Mouse (Mus musculus) ovary, postnatal 10 days (tissue): ENCODE measurements around the gene Sec14l1.
A peak's percentile ranks its signal among the peaks of the same experiment; 100 is the strongest.
"Not testable (repeated sequence)": the region's sequence is repeated elsewhere in the genome, so short reads cannot be mapped to it uniquely, and the experiment has no call there.

ENCODE experiments used
- DNase-seq: peaks from one replicate; pipeline ENCODE4 v3.0.0; 2022; ENCODE audit warnings: low spot score

Sec14l1 gene

DNA sequence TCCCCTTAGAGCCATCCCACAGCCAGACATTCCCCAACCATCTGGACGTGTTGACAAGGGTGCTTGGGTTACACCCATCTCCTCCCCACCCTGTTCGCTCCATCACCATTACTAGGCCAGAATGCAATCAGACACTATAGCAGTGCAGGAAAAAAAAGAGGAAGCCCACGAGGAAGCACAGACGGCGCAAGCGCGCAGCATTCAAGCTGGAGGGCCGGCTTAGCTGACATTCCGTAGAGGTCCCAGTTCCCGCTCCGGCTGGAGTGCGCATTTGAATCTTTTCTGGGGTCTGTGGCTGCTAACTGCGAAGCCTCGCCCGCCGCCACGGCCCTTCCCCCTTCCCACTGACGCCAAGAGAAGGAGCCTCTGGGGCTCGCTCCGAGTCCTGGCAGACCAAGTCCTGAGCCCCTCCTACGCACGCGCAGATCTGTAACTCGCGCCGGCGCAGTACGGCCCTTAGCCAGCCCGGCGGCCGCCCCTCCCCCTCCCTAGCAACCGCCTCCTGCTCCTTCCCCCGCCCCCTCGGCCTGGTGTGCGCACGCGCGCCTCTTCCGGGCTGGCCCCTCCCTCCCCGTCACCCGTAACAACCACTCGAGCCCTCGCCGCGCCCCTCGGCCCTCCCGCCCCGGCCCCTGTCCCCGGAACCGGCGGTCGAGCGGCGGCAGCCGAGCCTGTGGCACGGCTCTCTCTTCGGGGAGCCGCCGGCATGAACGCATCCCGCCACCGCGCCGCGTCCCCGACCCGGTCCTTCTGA, at the start of gene Sec14l1:
Gene Sec14l1 (plus strand): TSS at position 577 of the 754 bp plus-strand sequence.
- peak; percentile 99 for DNase-seq

DNA sequence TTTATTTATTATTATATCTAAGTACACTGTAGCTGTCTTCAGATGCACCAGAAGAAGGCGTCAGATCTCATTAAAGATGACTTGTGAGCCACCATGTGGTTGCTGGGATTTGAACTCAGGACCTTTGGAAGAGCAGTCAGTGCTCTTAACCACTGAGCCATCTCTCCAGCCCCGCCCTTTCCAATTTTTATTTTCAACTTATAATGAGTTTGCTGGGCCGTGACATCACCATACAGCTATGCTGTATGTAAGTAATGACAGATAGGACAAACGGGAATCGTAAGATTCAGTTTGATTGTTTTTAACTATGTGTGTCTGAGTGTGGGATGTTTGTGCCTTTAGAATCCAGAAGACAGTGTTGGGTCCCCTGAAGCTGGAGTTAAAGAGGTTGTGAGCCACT, 49.4 kb upstream of the Sec14l1 start:
- DNase-seq = not testable (repeated sequence)

DNA sequence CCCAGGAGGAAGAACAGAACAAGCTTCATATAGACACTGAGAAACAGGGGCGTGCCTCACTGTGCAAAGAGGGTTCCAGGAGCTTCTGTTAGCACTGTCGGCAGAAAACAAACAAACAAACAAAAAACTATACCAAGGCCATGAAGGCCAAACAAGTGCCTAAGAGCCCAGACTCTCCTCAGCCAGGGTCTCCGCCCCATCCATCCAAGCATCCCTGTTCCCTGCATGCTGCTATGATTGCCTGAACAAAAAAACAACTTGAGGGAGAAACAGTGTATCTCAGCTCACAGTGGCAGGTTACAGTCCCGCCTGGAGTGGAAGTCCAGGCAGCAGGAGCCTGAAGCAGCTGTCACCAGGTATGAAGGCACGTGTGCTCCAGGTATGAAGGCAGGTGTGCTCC, 48.2 kb upstream of the Sec14l1 start:
- DNase-seq = no peak

DNA sequence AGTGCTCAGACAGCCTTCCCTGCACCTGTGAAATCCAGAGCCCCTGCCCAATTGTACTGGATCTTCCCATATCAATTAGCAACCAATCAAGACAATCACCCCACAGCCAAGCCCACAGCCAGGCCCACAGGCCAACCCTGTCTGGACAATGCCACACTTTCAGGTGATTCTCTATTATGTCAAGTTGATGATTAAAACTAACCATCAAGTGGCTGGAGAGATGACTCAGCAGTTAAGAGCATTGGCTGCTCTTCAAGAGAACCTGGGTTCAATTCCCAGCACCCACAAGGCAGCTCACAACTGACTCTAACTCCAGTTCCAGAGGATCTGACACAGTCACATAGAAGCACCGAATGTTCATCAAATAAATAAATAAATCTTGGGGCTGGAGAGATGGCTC, 46.6 kb upstream of the Sec14l1 start:
- DNase-seq = no peak

DNA sequence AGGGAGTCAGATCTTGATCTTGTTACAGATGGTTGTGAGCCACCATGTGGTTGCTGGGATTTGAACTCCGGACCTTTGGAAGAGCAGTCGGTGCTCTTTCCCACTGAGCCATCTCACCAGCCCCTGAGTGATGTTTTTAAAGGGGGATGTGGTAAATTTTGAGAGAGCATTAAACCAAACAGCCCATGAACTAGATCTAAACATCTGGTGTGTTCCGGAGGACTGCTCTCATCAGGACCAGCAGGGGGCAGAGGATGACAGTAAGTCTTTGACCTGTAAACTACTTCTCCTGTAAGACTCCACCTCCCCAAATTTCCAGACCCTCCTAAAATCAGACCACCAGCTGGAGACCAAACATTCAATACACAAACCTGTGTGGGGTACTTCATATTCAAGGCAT, 45.9 kb upstream of the Sec14l1 start:
- no peak for DNase-seq

DNA sequence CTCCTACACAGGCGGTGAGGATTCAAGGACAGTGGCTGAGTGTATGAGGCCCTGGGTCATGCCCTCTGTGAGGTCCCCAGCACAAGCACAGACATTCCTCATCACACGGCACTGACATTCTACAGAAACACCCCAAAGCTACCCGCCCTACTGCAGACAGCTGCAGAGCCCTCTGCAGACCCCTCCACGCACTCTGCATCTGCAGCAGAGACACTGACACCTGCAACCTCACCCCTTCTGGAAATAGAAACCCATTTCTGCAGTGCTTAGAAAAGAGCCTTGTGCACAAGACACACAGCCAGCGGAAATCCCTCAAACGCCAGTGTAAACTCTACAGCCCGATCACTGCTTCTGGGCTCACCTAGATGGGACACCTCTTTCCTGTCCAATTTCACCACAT, 44.3 kb upstream of the Sec14l1 start:
- DNase-seq = no peak

DNA sequence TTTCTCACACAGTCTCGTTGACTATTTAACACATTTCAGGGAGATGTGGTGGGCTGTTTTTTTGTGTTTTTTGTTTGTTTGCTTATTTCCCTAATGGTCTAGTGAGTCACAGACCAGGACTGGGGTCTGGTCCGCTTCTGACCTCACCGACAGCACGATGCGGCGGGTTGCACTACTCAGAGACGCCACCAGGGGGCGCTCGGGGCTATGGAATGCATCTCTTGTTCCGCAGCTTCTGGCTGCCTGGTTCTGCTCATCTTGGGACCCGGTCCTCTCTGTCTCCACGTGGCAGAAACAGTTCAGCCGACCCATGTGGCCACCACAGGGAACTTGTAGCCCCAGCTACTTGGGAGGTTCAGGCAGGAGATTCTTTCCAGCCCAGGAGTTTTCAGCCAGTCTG, 42.8 kb upstream of the Sec14l1 start:
- peak; percentile 78 for DNase-seq

DNA sequence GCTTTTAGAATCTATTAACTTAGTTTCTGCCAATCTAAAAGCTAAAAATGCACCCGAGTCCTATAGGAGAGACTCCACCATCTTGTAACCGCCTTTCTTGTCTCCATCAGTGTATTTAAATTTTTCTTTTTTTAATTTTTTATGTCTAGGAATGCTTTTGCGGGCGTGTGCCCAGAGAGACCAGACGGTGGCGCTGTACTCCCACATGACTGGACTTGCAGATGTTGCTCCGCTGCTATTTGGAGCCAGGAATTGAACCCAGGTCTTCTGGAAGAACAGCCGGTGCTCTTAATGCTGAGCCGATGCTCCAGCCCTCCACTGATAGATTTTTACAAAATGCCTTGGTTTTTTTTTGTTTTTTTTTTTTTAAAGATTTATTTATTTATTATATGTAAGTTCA, 41.5 kb upstream of the Sec14l1 start:
- DNase-seq = no peak

DNA sequence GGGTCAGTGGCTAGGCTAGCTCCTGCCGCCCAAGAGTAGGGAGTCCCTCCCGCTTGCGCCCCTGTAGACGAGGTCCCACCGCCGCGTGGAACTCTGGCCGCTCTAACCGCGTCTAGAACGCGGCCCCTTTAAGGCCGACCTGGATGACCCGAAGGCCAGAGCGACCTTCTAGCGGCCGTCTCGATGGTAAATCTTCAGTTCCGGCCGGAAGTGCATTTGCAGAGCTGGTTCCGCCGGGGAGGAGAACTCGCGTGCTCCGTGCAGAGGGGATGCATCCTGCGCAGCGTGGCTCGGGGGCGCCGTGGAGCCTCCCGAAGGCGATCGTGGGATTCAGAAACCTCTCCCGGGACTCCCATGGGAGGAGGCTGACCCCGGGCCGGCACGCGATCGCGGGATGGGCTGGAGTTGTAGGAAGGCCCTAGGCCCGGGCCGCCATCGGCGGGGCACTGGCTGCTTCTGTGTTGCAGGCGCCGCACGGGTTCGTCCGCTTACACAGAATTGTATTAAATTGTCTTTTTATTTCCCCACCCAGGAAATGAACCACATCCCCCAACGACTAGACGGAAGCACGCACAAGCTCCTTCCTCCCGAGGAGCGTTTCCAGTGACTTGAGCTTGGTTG, 38.3 kb upstream of the Sec14l1 start:
- peak; percentile 64 for DNase-seq

DNA sequence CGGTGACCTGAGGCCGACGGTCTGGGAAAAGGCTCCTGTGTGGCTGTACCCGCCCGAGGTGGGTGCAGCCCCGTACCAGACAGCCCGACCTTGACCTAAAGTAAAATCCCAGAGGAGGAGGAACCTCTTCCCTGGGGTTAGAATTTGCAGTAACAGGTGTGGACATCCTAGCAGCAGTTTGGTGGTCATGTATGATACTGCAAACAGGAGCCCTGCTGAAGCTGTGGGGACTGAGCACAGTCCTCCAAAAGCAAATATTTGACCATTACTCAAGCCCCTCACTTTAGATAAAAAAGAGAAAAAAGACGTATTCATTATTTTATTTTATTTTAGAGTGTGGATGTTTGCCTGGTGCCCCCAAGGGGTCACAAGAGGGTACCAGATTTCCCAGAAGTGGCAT, 37.7 kb upstream of the Sec14l1 start:
- no peak for DNase-seq

DNA sequence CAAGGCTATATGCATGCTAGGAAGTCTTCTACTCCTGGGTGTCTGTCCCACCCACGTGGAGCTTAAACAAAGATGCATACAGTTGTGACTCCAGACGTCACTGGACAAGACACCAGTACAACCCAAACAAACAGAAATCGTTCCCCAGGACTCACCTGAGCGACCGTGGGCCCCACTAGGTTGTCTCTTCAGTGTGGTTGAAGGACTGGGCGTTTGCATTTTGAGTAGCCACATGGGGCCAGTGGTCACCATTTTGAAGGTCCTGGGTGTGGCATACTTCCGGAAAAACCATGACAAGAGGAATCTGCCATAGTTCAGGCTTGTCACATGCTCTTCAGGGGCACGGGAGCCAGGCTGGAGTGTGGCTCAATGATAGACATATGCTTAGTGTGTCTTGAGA, 37.1 kb upstream of the Sec14l1 start:
- no peak for DNase-seq

DNA sequence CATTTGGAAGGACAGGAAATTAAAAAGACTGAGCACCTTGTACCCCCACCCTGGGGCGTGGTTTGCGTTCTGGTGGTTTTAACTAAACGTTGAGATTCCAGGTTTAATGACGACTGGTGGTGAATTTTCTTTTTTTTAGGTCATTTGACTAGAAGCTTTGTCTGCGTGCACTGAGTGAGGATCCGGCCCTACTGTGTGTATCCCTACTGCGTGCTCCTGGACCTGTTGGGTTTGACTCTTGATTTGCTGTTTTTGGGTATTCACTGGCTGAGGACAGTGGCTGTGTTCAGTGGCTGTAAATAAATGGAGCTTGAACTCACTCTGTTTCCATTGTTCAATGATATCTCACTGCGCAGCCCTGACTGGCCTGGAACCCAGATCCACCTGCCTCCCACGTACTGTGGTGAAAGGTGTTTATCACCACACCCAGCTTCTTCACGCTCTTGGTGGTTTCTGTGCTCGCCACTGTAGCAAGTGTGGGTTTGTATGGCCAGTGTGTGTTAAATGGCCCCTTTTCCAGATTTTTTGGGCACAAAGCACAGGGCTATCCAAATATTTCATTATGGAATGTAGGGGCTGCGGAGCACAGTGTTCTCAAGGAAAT, 36.2 kb upstream of the Sec14l1 start:
- DNase-seq = no peak

DNA sequence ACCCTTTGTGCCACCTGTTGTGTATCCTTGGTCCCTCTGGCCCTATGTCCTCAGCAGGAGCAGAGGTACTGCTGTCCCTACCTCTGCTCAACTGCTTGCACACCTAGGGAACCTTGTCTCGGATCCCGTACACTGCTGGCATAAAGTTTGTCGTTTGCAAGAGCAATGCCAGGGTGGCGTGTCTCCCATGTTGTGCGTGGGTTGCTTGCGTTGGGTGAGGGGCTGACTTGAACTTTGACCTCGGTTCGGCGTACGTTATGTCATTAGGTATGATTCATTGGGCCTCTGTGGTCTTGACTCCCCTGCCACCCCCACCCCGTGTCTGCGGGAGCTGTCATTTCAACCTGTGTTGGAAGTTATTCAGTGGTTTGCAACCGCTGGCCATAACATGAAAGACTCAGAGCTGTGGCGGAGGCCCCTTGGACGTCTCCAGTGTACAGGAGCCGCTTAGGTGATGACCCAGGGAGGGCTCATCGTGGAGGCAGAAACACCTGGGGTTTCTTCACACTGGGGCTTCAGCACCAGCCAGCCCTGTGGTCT, 35.2 kb upstream of the Sec14l1 start:
- DNase-seq = no peak

DNA sequence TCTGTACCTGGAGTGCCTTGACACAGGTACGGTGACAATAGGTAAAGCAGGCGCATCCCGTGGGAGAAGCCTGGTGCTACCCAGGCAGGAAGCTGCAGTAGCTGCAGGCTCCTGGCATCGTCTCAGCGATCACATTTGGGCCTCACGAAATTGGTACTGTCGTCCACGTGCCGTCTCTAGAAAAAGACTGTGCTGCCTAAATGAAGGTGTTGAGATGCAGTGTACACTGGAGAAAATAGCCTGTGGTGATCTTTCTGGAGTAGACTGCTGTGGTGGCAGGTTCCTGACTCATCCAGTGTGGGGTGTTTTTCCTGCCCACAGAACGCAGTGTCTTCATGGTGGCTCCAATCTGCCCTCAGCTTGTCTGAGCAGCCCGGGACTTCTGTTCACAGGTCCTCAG, 34.8 kb upstream of the Sec14l1 start:
- no peak for DNase-seq

DNA sequence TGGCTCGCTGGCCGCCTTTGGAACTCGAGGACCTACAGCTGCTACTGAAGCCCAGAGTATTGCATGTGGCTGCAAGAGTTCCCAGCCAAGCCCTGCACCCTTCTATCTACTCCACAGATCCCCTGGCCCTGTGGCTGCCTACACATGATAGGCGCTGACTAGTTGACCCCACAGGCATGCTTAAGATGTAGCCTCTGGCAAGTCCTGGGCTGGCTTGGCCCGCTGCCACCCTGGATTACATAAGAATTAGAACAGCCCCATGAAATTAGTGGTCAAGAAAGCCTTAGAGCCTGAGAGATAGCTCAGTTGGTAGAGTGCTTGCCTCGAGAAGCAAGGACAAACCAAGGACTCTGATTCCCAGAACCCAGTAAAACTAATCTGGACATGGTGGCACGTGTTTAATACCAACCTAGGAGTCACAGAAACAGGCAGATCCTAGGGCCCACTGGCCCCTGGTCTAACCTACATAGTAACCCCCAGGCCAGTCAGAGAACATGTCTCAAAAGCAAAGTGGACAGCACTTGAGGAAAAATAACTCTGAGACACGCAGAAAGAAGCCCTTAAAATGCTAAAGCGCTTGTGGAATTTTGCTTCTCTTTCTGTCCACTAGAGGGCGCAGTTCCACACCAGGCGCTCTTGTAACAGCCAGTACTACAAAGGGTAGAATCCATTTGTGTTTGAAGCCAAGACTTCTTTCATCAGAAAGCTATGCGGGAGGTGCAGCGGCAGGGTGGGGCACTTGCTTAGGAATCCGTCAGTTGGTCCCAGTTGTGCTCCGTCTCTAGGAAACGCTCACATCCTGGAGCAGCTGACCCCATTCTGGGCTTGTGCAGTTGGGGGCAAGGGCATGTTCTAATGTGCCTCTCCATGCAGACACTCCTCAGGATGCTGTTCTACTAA, 33.6 kb upstream of the Sec14l1 start:
- peak; percentile 39 for DNase-seq

DNA sequence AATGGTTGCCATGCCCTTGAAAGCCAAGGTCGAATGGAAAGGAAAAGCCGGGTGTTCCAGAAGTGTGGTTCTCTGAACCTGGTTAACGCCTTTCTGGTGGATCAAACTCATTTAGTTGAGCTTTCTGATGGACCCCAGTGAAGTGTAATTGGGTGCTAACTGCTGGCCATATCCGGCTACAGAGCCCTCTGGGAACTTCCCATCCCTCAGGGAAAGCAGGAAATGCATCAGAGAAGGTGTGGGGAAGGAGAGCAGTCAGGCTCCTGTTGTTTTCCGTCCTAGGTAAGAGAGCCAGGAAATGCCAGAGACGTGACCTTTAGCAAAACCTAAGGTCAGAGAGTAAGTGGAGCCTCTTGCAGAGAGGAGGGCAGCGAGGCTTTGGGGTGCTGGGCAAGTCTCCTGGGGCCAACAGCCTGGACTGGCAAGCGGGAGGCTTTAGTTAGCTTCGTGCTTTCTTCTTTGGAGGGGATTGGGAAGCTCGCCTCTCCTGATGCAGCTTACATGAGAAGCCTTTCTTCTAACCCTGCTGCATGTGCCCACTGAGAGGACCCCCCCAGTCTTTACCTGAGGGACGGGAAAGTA, 32.5 kb upstream of the Sec14l1 start:
- no peak for DNase-seq

DNA sequence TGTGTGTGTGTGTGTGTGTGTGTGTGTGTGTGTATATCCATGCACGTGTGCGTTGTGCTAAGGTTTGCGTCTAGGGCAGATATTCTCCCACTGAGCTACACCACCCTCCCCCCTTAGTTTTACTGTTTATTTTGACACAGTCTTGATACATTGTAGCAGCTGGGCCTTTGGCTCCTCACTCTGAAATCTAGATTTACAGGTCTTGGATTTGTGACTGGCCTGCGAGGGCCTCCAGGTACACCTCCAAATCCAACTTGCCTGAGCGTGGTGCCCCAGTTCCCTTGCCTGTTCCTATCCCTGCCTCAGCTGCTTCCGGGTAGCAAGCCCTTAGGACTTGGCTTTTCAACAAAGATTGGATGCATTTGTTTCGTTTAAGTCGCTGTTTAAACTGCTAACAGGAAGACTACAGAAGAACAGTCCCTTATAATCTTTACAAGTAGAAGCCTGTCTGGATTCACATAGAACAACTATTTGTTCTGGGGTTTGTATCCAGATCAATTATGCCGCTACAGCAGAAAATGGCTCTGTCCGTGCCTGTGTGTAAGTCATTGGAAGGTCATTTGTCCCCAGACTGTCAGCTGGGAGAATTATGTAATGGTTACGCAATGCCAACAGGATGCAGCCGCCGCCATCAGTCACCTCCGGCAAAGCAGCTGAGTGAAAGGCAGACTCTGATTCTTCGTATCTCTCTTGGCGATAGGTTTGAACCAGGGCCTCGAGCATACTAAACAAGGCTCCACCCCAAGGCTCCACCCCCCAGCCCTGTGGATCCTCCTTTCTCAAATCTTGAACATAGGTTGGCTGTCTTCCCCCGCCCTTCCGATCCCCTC, 31.7 kb upstream of the Sec14l1 start:
- no peak for DNase-seq

DNA sequence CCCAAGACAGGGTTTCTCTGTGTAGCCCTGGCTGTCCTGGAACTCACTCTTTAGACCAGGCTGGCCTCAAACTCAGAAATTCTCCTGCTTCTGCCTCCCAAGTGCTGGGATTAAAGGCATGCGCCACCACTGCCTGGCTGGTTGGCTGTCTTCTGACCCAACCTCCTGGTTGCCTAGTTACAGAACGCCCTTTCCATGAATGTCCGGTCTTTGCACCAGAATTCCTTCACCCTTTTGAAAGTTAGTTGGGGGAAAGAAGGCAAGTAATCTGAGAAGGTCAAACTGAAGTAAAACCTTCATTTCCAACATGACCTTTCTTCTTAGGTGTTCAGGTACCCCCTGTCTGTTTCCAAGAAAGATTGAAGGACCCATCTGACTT, 31.1 kb upstream of the Sec14l1 start:
- DNase-seq = not testable (repeated sequence)

DNA sequence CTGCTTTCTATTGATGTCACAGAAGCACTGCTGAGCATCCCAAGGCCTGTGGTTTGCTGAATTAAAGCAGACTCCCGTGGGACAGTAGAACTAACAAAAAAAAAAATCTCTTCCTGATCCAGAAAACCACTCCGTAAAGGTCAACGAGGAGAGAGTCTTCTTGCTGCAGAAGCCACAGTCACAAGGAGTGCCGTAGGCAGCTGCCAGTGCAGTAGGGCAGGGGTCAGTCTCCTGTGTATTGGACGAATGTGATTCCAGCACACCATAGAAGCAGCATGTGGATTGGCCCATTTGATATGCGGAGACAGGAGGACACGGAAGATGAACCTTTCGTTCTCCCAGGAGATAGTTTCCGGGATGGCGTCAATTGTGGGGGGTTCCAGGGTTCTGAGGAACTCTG, 28.8 kb upstream of the Sec14l1 start:
- DNase-seq = no peak

DNA sequence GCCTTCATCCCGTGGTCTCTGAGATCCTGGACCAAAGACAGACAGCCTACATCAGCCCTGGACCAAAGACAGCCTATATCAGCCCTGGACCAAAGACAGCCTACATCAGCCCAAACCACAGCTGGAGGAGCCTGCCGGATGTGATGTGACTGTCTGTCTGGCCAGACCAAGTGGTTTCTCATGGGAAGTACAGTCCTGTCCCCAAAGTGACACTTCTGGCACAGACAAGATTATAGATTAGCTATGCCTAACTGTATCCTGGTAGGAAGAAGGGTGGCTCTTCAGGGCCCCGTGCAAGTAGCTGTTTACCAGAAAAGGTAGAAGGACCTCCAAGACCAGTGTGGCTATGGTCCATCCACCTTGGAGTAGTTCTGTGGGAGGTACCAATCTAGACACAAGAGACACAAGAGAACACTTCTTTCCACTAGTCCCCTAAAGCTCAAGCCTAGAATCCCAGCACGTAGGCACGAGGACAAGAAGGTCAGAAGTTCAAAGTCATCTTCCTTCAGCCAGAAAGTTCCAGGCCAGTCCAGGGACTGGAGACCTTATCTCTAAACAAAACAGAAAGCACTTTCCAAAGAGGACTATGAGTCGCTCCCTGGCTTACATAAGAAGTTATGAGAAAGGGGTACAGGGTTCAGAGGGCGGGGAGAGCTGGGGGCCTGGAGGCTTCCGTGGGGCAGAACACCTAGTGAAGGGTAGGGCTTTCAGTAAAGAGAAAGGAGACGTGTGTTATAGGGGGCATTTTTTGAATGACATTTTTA, 27.8 kb upstream of the Sec14l1 start:
- DNase-seq = no peak
